Mouse (Mus musculus) hindbrain, embryonic 13.5 days (tissue): ENCODE results near the gene Mcm2. TPM values are rescaled to one million over a fixed set of nuclear protein-coding genes. Genes with fewer than 3 reads are reported as not detected.
A peak's percentile ranks its signal among the peaks of the same experiment; 100 is the strongest.

ENCODE experiments used
- ATAC-seq: fragments of 200-750 bp; cut with Nextera tagmentation; 2 replicates; pipeline ENCODE4 v1.8.0; 2017; ENCODE audit warnings: moderate TSS enrichment; ENCODE audit not compliant: low FRiP score
- H3K27ac ChIP-seq: fragments of 300-500 bp; sonication (generic); 2 replicates; pipeline ENCODE4 v1.5.1; 2015; ENCODE audit warnings: inconsistent platforms, mild to moderate bottlenecking, moderate library complexity
- H3K27me3 ChIP-seq: fragments of 300-500 bp; sonication (generic); 2 replicates; pipeline ENCODE4 v1.6.1; 2015; ENCODE audit warnings: mild to moderate bottlenecking, inconsistent platforms
- H3K36me3 ChIP-seq: fragments of 300-500 bp; sonication (generic); 2 replicates; pipeline ENCODE4 v1.6.1; 2015; ENCODE audit warnings: mild to moderate bottlenecking, inconsistent platforms
- H3K4me1 ChIP-seq: fragments of 300-500 bp; sonication (generic); replicated peaks from 2 replicates; pipeline ENCODE4 v1.6.1; 2015; ENCODE audit warnings: inconsistent platforms
- H3K4me2 ChIP-seq: fragments of 300-500 bp; sonication (generic); 2 replicates; pipeline ENCODE4 v1.6.1; 2015; ENCODE audit warnings: inconsistent platforms, mild to moderate bottlenecking, moderate library complexity
- H3K4me3 ChIP-seq: fragments of 300-500 bp; sonication (generic); 2 replicates; pipeline ENCODE4 v1.5.1; 2015; ENCODE audit warnings: mild to moderate bottlenecking, inconsistent platforms
- H3K9ac ChIP-seq: fragments of 300-500 bp; sonication (generic); 2 replicates; pipeline ENCODE4 v1.6.1; 2015; ENCODE audit warnings: mild to moderate bottlenecking, inconsistent platforms
- H3K9me3 ChIP-seq: fragments of 300-500 bp; sonication (generic); 2 replicates; pipeline ENCODE4 v1.6.1; 2016; ENCODE audit warnings: inconsistent platforms
- WGBS: fragments of 180-500 bp; shearing (Covaris S2); methylation state at CpG from one replicate; pipeline ENCODE4 v1.1.7; 2015; 5-methylcytosine and 5-hydroxymethylcytosine counted together
- polyA plus RNA-seq: library from polyadenylated mRNA; unstranded; fragments of >200 nt; fragmentation: Nextera tagmentation; extraction: Ambion mirVana; gene quantifications from 2 replicates; pipeline ENCODE4 v1.2.1, GENCODE M21; 2015

The Mcm2 gene
- polyA plus RNA-seq, 1 experiment from 2014 or later = 43.7 TPM

DNA sequence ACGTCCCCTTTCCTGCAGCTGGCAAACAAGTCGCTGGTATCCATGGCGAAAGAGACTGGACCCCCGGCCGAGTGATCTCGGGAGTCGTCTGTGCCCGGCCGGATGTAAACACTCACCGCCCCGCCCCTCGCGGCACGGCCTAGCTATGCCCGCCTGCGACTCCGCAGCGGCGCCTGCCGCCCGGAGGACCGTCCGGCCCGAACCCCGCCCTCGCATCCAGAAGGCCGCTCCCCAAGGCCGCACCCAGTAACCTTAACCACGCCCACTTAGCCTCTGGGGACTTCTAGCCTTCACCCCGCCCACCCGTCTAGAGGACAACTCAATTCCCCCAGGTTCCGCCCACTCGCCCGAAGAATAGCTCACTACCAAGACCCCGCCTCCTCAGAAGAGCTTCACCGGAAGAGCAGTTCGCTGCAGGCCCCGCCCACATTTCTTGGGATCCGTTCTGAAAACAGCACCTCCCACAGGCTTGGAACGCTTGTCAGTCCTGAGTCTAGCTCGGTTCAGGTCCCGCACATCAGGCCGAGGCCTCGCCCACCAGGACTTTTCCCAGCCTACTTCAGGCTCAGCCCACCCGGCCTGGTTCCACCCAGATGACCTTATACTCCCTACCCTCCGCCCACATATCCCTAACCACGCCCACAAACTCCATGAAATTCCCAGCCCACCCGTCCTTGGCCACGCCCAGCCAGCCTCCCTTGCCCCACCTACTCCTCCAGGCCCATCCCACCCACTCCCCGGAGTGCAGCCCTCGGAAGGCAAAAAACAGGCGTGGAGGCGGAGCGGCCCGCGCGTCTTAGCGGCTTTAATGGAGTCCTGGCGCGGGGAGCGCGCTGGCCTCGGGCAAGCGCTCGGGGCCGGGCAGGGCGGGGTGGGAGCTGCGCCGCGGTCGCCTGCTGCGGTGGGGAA is 56.5 kb downstream of the Mcm2 start, which contains the start of gene Abtb1:
Abtb1 (minus strand) TSS at position 204 of the 909 bp plus-strand sequence.
- under 1% methylated on average over 71 of the region's 72 CpGs for WGBS
- Histone ChIP-seq H3K9ac (peak within 1 kb of the TSS; percentile 91), H3K4me2 (peak within 1 kb of the TSS; percentile 90), H3K9me3 (no peaks in the 10 kb centered on the region), H3K27ac (peak within 1 kb of the TSS; percentile 89), H3K36me3 (peaks cover 65% of the 10 kb centered on the region), H3K27me3 (no peaks in the 10 kb centered on the region), H3K4me3 (peak within 1 kb of the TSS; percentile 77), H3K4me1 (peaks cover 32% of the 10 kb centered on the region)
- ATAC-seq = peak; percentile 94

DNA sequence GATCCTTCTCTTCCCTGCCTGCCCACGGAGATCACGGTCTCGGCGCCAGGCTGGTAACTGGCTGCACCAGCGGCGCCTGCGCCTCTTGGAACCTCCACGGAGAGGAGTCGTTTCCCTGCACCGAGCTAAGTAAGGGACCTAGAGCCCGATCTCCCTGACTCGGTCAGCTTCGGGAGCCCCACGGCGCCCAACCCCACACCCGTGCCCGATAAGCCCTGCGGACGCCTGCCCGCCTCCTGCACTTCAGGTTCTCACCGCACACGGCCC is 57.1 kb downstream of the Mcm2 start:
- Histone ChIP-seq H3K27me3 (no peaks in the 10 kb centered on the region), H3K9ac (peak overlapping the region; percentile 91), H3K9me3 (no peaks in the 10 kb centered on the region), H3K4me1 (peaks cover 36% of the 10 kb centered on the region), H3K36me3 (peaks cover 65% of the 10 kb centered on the region), H3K4me2 (peak overlapping the region; percentile 90), H3K27ac (peak overlapping the region; percentile 89), H3K4me3 (peak overlapping the region; percentile 77)
- WGBS = under 1% methylated on average over 22 of the region's 22 CpGs
- no peak; the same call in 1 of the 2 replicates for ATAC-seq

DNA sequence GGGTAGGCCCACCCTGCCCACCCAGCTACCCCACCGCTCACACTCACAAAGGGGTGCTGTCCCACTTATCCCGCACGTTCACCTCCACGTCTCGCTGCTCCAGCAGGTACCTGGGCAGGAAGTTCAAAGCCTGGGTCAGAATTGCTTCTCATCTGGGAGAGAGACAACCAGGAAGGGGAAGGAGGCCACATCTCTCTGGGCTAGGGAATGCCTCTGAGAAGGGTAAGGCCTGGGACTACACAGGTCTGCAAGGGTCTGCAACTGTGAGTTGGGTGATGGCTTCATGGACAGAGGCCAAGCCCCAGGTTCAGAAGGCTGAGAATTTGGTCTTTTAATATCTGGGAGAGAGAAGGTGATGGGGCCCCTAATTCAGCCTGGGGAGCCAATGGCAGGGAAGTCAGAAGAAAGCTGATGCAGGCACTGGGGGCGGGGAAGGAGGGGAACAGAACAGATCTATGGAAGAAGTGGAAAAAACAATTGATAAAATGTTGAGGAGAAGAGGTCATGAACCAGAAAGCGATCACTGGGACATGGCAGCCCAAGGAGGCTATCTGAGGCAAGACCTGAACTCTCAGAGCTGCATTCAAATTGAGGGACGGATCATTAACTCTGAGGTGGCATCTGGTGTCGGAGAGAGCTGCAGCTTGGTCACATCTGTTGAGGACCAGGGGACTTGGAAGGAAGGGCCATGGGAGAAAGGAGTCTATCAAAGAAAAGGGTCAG is 57.6 kb downstream of the Mcm2 start:
- Histone ChIP-seq H3K9me3 (no peaks in the 10 kb centered on the region), H3K36me3 (peaks cover 65% of the 10 kb centered on the region), H3K9ac (peak overlapping the region; percentile 91), H3K4me1 (peaks cover 37% of the 10 kb centered on the region), H3K4me2 (peak overlapping the region; percentile 90), H3K4me3 (peak overlapping the region; percentile 77), H3K27ac (peak overlapping the region; percentile 89), H3K27me3 (no peaks in the 10 kb centered on the region)
- peak; percentile 1; the same call in 1 of the 2 replicates for ATAC-seq
- WGBS = 56% methylated on average over 9 of the region's 9 CpGs

DNA sequence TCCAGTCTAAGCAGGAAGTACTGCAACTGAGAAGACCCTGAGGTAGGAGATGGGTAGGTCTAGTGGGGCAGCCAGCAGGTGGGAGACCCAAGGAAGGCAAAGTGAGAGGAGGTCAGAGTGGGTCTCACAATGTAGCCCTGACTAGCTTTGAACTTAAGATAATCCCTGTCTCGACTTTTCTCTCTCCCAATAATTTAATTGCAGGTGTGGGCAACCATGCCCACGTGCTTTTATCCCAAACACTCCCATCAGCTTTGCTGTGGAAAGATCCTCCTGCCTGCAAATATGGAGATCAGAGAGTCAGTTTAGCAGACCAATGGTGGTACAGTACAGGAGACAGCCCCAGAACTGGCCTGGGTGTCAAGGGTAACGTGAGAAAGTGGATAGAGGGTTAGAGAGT is 58.4 kb downstream of the Mcm2 start:
- Histone ChIP-seq H3K27ac (no peak overlapping the region), H3K36me3 (peaks cover 64% of the 10 kb centered on the region), H3K4me2 (peak overlapping the region; percentile 90), H3K27me3 (no peaks in the 10 kb centered on the region), H3K4me3 (no peak overlapping the region), H3K4me1 (peaks cover 37% of the 10 kb centered on the region), H3K9ac (0 out of 2 replicates have a peak overlapping the region, but pooled peaks have one; percentile 91), H3K9me3 (no peaks in the 10 kb centered on the region)
- ATAC-seq = no peak
- WGBS = 78% methylated on average over 3 of the region's 3 CpGs

DNA sequence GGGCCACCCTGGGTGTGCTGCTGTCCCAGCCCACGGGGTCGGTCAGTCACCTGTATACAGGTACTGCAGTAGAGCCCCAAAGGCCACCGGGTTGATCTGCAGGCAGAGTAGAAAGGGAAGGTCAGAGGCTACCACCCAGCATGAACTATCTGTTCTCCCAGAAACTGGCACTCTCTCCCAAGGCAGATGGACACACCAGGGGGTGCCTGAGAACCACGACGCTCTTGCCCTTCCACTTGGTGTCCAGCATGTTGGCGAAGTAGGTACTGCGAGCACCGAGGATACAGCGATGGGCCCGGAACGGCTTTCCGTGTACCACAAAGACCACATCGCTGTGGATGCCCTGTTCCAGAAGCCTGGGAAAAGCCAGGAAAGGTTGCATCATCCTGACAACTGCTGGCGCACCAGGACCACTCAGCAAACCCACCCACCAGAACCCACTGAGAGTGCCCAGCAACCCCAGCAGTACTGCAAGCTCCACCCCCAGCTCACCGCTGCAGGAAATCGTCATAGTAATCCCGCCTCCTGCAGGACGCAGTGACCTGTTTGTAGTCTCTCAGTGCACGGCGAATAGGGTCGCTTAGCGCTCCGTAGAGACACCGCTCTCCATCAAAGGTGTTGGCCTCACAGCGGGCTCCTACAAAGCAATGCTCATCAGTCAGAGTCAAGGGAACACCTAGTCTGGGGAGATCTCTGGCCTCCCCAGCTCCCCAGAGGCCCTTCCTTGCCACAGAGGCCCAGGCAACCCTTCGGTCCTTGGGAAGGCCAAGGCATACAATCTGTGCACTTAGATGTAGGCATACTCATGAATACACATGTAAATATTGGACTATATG is 59.2 kb downstream of the Mcm2 start:
- H3K4me3 ChIP-seq = no peak overlapping the region
- no peak overlapping the region for H3K4me2 ChIP-seq
- H3K36me3 ChIP-seq = peaks cover 59% of the 10 kb centered on the region
- 84% methylated on average over 26 of the region's 26 CpGs for WGBS
- no peaks in the 10 kb centered on the region for H3K27me3 ChIP-seq
- peaks cover 37% of the 10 kb centered on the region for H3K4me1 ChIP-seq
- H3K9ac ChIP-seq = 0 out of 2 replicates have a peak overlapping the region, but pooled peaks have one; percentile 9
- no peaks in the 10 kb centered on the region for H3K9me3 ChIP-seq
- ATAC-seq = no peak
- no peak overlapping the region for H3K27ac ChIP-seq

DNA sequence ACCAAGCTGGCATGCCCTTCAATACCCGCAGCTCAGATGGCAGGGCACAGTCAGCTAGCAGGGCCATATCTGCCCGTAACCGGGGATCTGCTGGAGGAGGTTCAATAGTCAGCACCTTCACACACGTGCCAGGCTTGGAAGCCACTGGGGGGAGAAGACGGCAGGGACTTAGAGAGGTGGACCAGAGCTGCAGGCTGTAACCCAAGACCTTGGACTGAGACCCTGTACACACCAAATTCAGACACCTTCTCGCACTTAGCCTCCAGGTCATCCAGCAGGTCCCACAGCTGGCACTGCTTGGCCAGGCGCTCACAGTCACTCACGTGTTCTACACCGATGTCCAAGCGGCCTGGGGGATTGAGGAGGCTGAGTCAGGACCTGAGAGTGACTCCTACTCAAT is 60.0 kb downstream of the Mcm2 start:
- Histone ChIP-seq H3K27me3 (no peaks in the 10 kb centered on the region), H3K4me3 (no peak overlapping the region), H3K4me2 (no peak overlapping the region), H3K4me1 (peaks cover 36% of the 10 kb centered on the region), H3K9me3 (no peaks in the 10 kb centered on the region), H3K36me3 (peaks cover 52% of the 10 kb centered on the region), H3K9ac (no peak overlapping the region), H3K27ac (no peak overlapping the region)
- no peak for ATAC-seq
- WGBS = 92% methylated on average over 10 of the region's 10 CpGs

DNA sequence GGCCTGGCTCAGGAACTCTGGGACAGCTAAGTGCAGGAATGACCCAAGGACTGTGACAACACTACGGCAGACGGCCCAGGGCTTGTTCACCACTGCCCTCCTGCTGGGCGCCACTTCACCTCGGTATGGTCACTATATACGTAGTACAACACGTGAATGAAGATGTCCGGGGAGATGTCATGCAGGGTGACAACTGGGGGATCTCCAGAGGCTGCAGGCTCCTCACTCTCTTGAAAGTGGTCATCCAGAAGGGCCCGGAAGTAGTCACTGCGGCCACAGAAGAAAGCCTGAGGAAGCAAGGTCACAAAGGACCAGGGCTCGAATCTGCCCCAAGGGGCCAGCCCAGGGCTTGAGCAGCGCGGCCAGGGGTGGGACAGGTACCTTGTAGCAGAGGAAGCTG is 60.6 kb downstream of the Mcm2 start:
- H3K4me2 ChIP-seq = no peak overlapping the region
- H3K4me3 ChIP-seq = no peak overlapping the region
- no peak overlapping the region for H3K9ac ChIP-seq
- peaks cover 30% of the 10 kb centered on the region for H3K4me1 ChIP-seq
- WGBS = 93% methylated on average over 12 of the region's 12 CpGs
- no peaks in the 10 kb centered on the region for H3K9me3 ChIP-seq
- ATAC-seq = no peak
- H3K36me3 ChIP-seq = peaks cover 46% of the 10 kb centered on the region
- H3K27me3 ChIP-seq = no peaks in the 10 kb centered on the region
- no peak overlapping the region for H3K27ac ChIP-seq

DNA sequence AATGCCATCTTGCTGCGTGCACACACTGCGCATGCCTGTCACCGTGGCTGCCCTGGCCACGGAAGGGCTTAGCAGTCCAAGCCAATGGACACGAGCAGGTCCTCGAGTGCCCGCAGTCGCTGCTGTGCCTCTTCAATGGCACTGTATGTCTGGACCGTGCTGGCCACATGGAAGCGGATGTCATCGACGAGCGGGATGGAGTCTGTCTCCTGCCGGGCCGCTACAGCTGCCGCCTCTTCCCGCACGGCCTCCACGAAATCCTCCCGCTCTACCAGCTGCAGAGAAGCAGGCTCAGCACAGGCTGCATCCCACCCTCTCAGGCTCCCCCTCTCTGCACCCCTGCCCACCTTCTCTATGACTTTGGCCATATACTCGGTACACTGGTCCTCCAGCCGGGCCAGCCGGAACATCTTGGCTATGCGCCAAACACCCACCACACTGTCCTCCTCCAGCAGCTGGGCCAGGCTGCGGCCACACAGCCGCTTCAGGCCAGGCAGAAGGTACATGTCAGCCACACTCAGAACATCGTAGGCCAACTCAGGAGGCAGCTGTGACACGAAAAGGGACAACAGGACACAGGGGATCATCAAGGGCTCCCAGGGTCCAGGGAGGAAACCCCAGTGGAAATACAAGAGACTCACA is 62.3 kb downstream of the Mcm2 start:
- no peak for ATAC-seq
- Histone ChIP-seq H3K36me3 (peaks cover 46% of the 10 kb centered on the region), H3K27ac (no peak overlapping the region; the same call in 1 of the 2 replicates), H3K9me3 (no peaks in the 10 kb centered on the region), H3K4me2 (no peak overlapping the region), H3K4me1 (peaks cover 22% of the 10 kb centered on the region), H3K4me3 (no peak overlapping the region), H3K9ac (no peak overlapping the region), H3K27me3 (no peaks in the 10 kb centered on the region)
- 87% methylated on average over 28 of the region's 28 CpGs for WGBS

DNA sequence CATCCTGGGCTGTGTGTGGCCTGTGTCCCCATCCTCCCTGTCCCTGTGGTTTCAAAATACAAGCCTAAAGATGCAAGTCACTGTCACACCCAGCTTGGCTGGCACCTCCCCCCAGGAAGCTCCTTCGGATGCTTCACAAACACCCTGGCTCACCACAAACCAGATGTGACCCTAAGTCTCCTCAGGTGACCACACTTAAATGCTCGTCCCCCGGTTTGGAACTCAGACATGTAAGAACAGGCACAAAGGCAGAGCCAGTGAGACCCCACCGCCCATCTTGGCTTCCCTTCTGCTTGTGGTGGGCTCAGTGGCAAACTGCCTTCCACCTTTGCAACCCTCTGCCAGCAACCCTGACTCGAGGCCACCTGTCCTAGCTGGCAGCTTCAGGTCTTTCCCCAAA is 63.5 kb downstream of the Mcm2 start:
- WGBS = 82% methylated on average over 5 of the region's 5 CpGs
- Histone ChIP-seq H3K9me3 (no peaks in the 10 kb centered on the region), H3K4me1 (peaks cover 10% of the 10 kb centered on the region), H3K27ac (no peak overlapping the region), H3K36me3 (peaks cover 46% of the 10 kb centered on the region), H3K27me3 (no peaks in the 10 kb centered on the region), H3K9ac (no peak overlapping the region), H3K4me2 (no peak overlapping the region), H3K4me3 (no peak overlapping the region)
- no peak for ATAC-seq
